Mouse (Mus musculus) retina, postnatal 1 day (tissue): ENCODE results near the gene Itm2c.
A peak's percentile ranks its signal among the peaks of the same experiment; 100 is the strongest.

Experiments used
- DNase-seq: peaks from one replicate; pipeline ENCODE4 v3.0.0-alpha.2; 2012

Itm2c gene

GRCm38 (mm10) chr1:85935148-85935852 is 41.2 kb downstream of the Itm2c start:
- peak; percentile 62 for DNase-seq

- DNase-seq, result no peak
Measured at GRCm38 (mm10) chr1:85936265-85936664, 42.2 kb downstream of the Itm2c start.

- DNase-seq, result no peak
Measured at GRCm38 (mm10) chr1:85937323-85937722, 43.2 kb downstream of the Itm2c start.

- no peak for DNase-seq
Measured at GRCm38 (mm10) chr1:85942318-85942717, 48.2 kb downstream of the Itm2c start.

GRCm38 (mm10) chr1:85949085-85949684 is 55.1 kb downstream of the Itm2c start:
- no peak for DNase-seq

GRCm38 (mm10) chr1:85955150-85955549 is 61.1 kb downstream of the Itm2c start:
- no peak for DNase-seq

- no peak for DNase-seq
Measured at GRCm38 (mm10) chr1:85957290-85957689, 63.2 kb downstream of the Itm2c start.

- DNase-seq, result no peak
Measured at GRCm38 (mm10) chr1:85957942-85958619, 64.0 kb downstream of the Itm2c start.
